Mouse (Mus musculus) erythroblast, embryonic 14.5 days (primary cell): ENCODE measurements around the gene Cdip1.

Source experiments
- GATA1 ChIP-seq: IDR thresholded peaks from 2 replicates; pipeline ENCODE4 v1.6.1; 2012; ENCODE audit warnings: low read length, inconsistent platforms, mixed read lengths
- TAL1 ChIP-seq: IDR thresholded peaks from 3 replicates; pipeline ENCODE4 v1.6.1; 2012; ENCODE audit warnings: low read length, inconsistent platforms, mixed read lengths

GRCm38 (mm10) chr16:4730776-4731358 lies 59.2 kb downstream of the Cdip1 start:
- TF ChIP-seq TAL1, result no peak
- no peak for TF ChIP-seq GATA1
